20 mouse cellular contexts compared by ENCODE assay signal in genomic region chr10:21762516-21762915, GRCm38 (mm10).
DNase-seq lines count a peak whose midpoint lies in the region; ATAC-seq lines count a peak whose summit lies in the region.
"Had no signal": no experiment of that assay in that cellular context is flagged by ENCODE, and none has a peak within 500 bp of the region (broad histone marks: within the 10 kb centered on the region; RNA-seq: fewer than 3 reads in every experiment).

No protein-coding gene starts in this region.

- no peaks in the 10 kb centered on the region for H3K27me3 ChIP-seq in embryonic facial prominence, embryonic 10.5 days (replicated peaks; ENCODE audit: low read depth, poor library complexity, severe bottlenecking)
- H3K27me3 ChIP-seq: embryonic facial prominence, embryonic 15.5 days; heart, embryonic 15.5 days had no signal

- no peak overlapping the region for H3K4me3 ChIP-seq in embryonic facial prominence, embryonic 10.5 days
- H3K4me3 ChIP-seq: embryonic facial prominence, embryonic 15.5 days; heart, embryonic 15.5 days had no signal

- DNase-seq in frontal cortex, postnatal 10 days (ENCODE audit: low spot score in 2 of 2) = no peak
- DNase-seq in layer of hippocampus, adult 18-20 months (ENCODE audit: low spot score in 2 of 2) = peak; percentile 58 to 87
- peak; percentile 35 to 59 for DNase-seq in left cerebral cortex, adult 9 months (ENCODE audit: low spot score in 2 of 2)
- DNase-seq in right cerebral cortex, postnatal 36 days (ENCODE audit: low spot score in 2 of 2) = peak; percentile 57 to 64
- DNase-seq in embryonic facial prominence, embryonic 10.5 days (ENCODE audit: low spot score) = no peak
- no peak for DNase-seq in gastrocnemius, postnatal 14 days
- DNase-seq: adrenal gland, postnatal 25 days; B cell, adult 2 months; cerebellum, adult 2 months; heart, adult 18-20 months; kidney, adult 11 months; kidney, postnatal 36 days; liver; liver, postnatal 0 days; thymus, postnatal 4 days had no signal

- no peaks in the 10 kb centered on the region for H3K4me1 ChIP-seq in embryonic facial prominence, embryonic 10.5 days
- H3K4me1 ChIP-seq: heart, embryonic 15.5 days had no signal

- H3K27ac ChIP-seq in embryonic facial prominence, embryonic 10.5 days (replicated peaks) = no peak overlapping the region
- H3K27ac ChIP-seq: embryonic facial prominence, embryonic 15.5 days; heart, embryonic 15.5 days; hindbrain, postnatal 0 days had no signal

- peak; percentile 25 for ATAC-seq in frontal cortex, adult (ENCODE audit: low TSS enrichment)
- ATAC-seq: hindbrain, postnatal 0 days; liver, postnatal 0 days; midbrain, embryonic 16.5 days had no signal

- 96% methylated on average over 5 of the region's 5 CpGs for WGBS in embryonic facial prominence, embryonic 10.5 days

- H3K36me3 ChIP-seq in embryonic facial prominence, embryonic 10.5 days (replicated peaks) = no peaks in the 10 kb centered on the region
- H3K36me3 ChIP-seq: embryonic facial prominence, embryonic 15.5 days; heart, embryonic 15.5 days had no signal

- no peaks in the 10 kb centered on the region for H3K9me3 ChIP-seq in embryonic facial prominence, embryonic 10.5 days
- H3K9me3 ChIP-seq: embryonic facial prominence, embryonic 15.5 days; heart, embryonic 15.5 days had no signal

- intact Hi-C loops in gastrocnemius, postnatal 14 days (cut with DNase I; ENCODE audit: low total_unique reads) = no loop called here

Comparison
In these comparisons a context has a peak if more than half of its experiments do, and no peak if none do; other contexts are left out.
1. DNase-seq: peak in layer of hippocampus, adult 18-20 months (2 of 2), left cerebral cortex, adult 9 months (2 of 2) and right cerebral cortex, postnatal 36 days (2 of 2); none in frontal cortex, postnatal 10 days (0 of 2), embryonic facial prominence, embryonic 10.5 days (single experiment) and gastrocnemius, postnatal 14 days (single experiment).